Comparison of ENCODE assay signal across 9 mouse cellular contexts in the genomic region with DNA sequence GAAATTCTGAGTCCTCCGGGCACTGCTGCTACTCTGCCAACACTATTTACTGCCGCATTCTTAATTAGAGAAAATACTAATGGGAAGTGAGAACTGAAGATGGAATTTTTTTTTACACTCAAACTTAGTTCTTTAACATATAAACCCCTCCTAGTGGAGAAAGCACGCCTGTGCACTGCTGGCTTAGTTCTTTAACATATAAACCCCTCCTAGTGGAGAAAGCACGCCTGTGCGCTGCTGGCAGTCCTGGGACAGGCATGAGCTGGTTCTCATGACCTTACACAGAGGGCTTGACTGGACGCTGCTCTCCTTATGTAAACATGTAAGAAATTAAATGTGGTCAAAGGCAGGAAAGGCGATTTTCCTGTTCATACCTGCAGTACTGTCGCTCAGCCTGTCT. TPM values are rescaled to one million over a fixed set of nuclear protein-coding genes. Genes with fewer than 3 reads are reported as not detected.
DNase-seq lines count a peak whose midpoint lies in the region; ATAC-seq lines count a peak whose summit lies in the region.
"Had no signal": no experiment of that assay in that cellular context is flagged by ENCODE, and none has a peak within 500 bp of the region (broad histone marks: within the 10 kb centered on the region; RNA-seq: fewer than 3 reads in every experiment).

No protein-coding gene starts in this region.

- H3K9me3 ChIP-seq in hindbrain, embryonic 10.5 days, result no peaks in the 10 kb centered on the region
- H3K9me3 ChIP-seq in hindbrain, embryonic 12.5 days (replicated peaks), result no peaks in the 10 kb centered on the region
- no peaks in the 10 kb centered on the region for H3K9me3 ChIP-seq in forebrain, embryonic 15.5 days
- H3K9me3 ChIP-seq in intestine, embryonic 16.5 days (ENCODE audit: control insufficient read depth, low read length), result no peaks in the 10 kb centered on the region
- H3K9me3 ChIP-seq in liver, embryonic 16.5 days (replicated peaks; ENCODE audit: control insufficient read depth, low read length), result no peaks in the 10 kb centered on the region
- no peaks in the 10 kb centered on the region for H3K9me3 ChIP-seq in neural tube, embryonic 11.5 days (ENCODE audit: control insufficient read depth, low read length)
- H3K9me3 ChIP-seq: megakaryocyte, embryonic 14.5 days had no signal

- 54% methylated on average over 8 of the region's 8 CpGs for whole genome bisulfite sequencing in hindbrain, embryonic 10.5 days
- WGBS in hindbrain, embryonic 12.5 days, result 58% methylated on average over 8 of the region's 8 CpGs
- WGBS in forebrain, embryonic 15.5 days, result 49% methylated on average over 8 of the region's 8 CpGs
- 42% methylated on average over 8 of the region's 8 CpGs for WGBS in intestine, embryonic 16.5 days
- 38% methylated on average over 8 of the region's 8 CpGs for WGBS in liver, embryonic 16.5 days (ENCODE audit: insufficient replicate concordance)
- 62% methylated on average over 8 of the region's 8 CpGs for WGBS in neural tube, embryonic 11.5 days

- peak; percentile 58 for DNase-seq in hindbrain, embryonic 10.5 days (ENCODE audit: low spot score)
- DNase-seq in adrenal gland, adult 8-10 months, result peak; percentile 19
- DNase-seq in neural tube, embryonic 11.5 days (ENCODE audit: low spot score), result peak; percentile 51
- peak; percentile 9 to 12 for DNase-seq in thymus, adult 18-20 months

- no peak overlapping the region for H3K9ac ChIP-seq in hindbrain, embryonic 12.5 days
- no peak overlapping the region for H3K9ac ChIP-seq in forebrain, embryonic 15.5 days (replicated peaks)
- H3K9ac ChIP-seq in intestine, embryonic 16.5 days (ENCODE audit: low read depth, low read length), result no peak overlapping the region
- H3K9ac ChIP-seq in liver, embryonic 16.5 days (ENCODE audit: low read depth, low read length), result no peak overlapping the region
- H3K9ac ChIP-seq in neural tube, embryonic 11.5 days (ENCODE audit: low read length), result no peak overlapping the region

- H3K27me3 ChIP-seq in hindbrain, embryonic 10.5 days (ENCODE audit: insufficient read depth, poor library complexity, severe bottlenecking), result no peaks in the 10 kb centered on the region
- no peaks in the 10 kb centered on the region for H3K27me3 ChIP-seq in hindbrain, embryonic 12.5 days
- no peaks in the 10 kb centered on the region for H3K27me3 ChIP-seq in forebrain, embryonic 15.5 days
- no peaks in the 10 kb centered on the region for H3K27me3 ChIP-seq in intestine, embryonic 16.5 days (replicated peaks; ENCODE audit: control insufficient read depth, insufficient read depth, low read length)
- H3K27me3 ChIP-seq in liver, embryonic 16.5 days (ENCODE audit: control insufficient read depth, insufficient read depth, low read depth, low read length), result no peaks in the 10 kb centered on the region
- H3K27me3 ChIP-seq in neural tube, embryonic 11.5 days (ENCODE audit: control insufficient read depth, insufficient read depth, low read length), result no peaks in the 10 kb centered on the region
- H3K27me3 ChIP-seq: megakaryocyte, embryonic 14.5 days had no signal

- H3K4me2 ChIP-seq in hindbrain, embryonic 12.5 days (replicated peaks), result no peak overlapping the region
- no peak overlapping the region for H3K4me2 ChIP-seq in forebrain, embryonic 15.5 days (replicated peaks)
- H3K4me2 ChIP-seq in intestine, embryonic 16.5 days (ENCODE audit: low read depth, low read length), result no peak overlapping the region
- H3K4me2 ChIP-seq in liver, embryonic 16.5 days (ENCODE audit: low read depth, low read length), result no peak overlapping the region
- H3K4me2 ChIP-seq in neural tube, embryonic 11.5 days (ENCODE audit: low read depth), result no peak overlapping the region

- no peak overlapping the region for H3K4me3 ChIP-seq in hindbrain, embryonic 10.5 days
- no peak overlapping the region for H3K4me3 ChIP-seq in hindbrain, embryonic 12.5 days
- H3K4me3 ChIP-seq in forebrain, embryonic 15.5 days, result no peak overlapping the region
- no peak overlapping the region for H3K4me3 ChIP-seq in intestine, embryonic 16.5 days (ENCODE audit: low read length)
- no peak overlapping the region for H3K4me3 ChIP-seq in liver, embryonic 16.5 days (ENCODE audit: low read depth, low read length)
- no peak overlapping the region for H3K4me3 ChIP-seq in neural tube, embryonic 11.5 days (ENCODE audit: low read depth, low read length)
- H3K4me3 ChIP-seq: megakaryocyte, embryonic 14.5 days had no signal

- H3K36me3 ChIP-seq in hindbrain, embryonic 10.5 days, result peaks cover 67% of the 10 kb centered on the region
- peaks cover 16% of the 10 kb centered on the region for H3K36me3 ChIP-seq in hindbrain, embryonic 12.5 days
- 0 out of 2 replicates have a peak, but pooled peaks cover 3% of the 10 kb centered on the region for H3K36me3 ChIP-seq in forebrain, embryonic 15.5 days
- H3K36me3 ChIP-seq in intestine, embryonic 16.5 days (ENCODE audit: control insufficient read depth, insufficient read depth, low read length), result no peaks in the 10 kb centered on the region
- no peaks in the 10 kb centered on the region for H3K36me3 ChIP-seq in liver, embryonic 16.5 days (ENCODE audit: control insufficient read depth, insufficient read depth)
- peaks cover 4% of the 10 kb centered on the region; the same call in 1 of the 2 replicates for H3K36me3 ChIP-seq in neural tube, embryonic 11.5 days (ENCODE audit: control insufficient read depth, insufficient read depth, low read length)

- no peak for ATAC-seq in hindbrain, embryonic 12.5 days (ENCODE audit: low FRiP score)
- ATAC-seq in forebrain, embryonic 15.5 days (replicated peaks), result peak; percentile 86
- ATAC-seq in intestine, embryonic 16.5 days, result peak; percentile 80
- ATAC-seq in liver, embryonic 16.5 days (ENCODE audit: low read depth), result peak; percentile 74
- peak; percentile 72; the same call in 1 of the 2 replicates for ATAC-seq in neural tube, embryonic 11.5 days (ENCODE audit: insufficient read depth, low FRiP score, low TSS enrichment)

- H3K27ac ChIP-seq in hindbrain, embryonic 10.5 days, result no peak overlapping the region
- no peak overlapping the region for H3K27ac ChIP-seq in hindbrain, embryonic 12.5 days
- H3K27ac ChIP-seq in forebrain, embryonic 15.5 days (replicated peaks), result no peak overlapping the region
- H3K27ac ChIP-seq in intestine, embryonic 16.5 days (ENCODE audit: low read length), result no peak overlapping the region
- H3K27ac ChIP-seq in liver, embryonic 16.5 days (ENCODE audit: low read length), result no peak overlapping the region
- H3K27ac ChIP-seq in neural tube, embryonic 11.5 days (ENCODE audit: low read depth, low read length), result no peak overlapping the region

- no peaks in the 10 kb centered on the region for H3K4me1 ChIP-seq in hindbrain, embryonic 10.5 days (replicated peaks)
- no peaks in the 10 kb centered on the region for H3K4me1 ChIP-seq in hindbrain, embryonic 12.5 days
- no peaks in the 10 kb centered on the region for H3K4me1 ChIP-seq in forebrain, embryonic 15.5 days
- no peaks in the 10 kb centered on the region for H3K4me1 ChIP-seq in intestine, embryonic 16.5 days (ENCODE audit: control insufficient read depth, insufficient read depth, low read length)
- H3K4me1 ChIP-seq in liver, embryonic 16.5 days (ENCODE audit: control insufficient read depth, low read depth, low read length), result no peaks in the 10 kb centered on the region
- no peaks in the 10 kb centered on the region for H3K4me1 ChIP-seq in neural tube, embryonic 11.5 days (ENCODE audit: control insufficient read depth, insufficient read depth, low read length)
- H3K4me1 ChIP-seq: megakaryocyte, embryonic 14.5 days had no signal

RNA-seq across cellular contexts. Expression of a gene that starts 24.9 kb away (rescaled TPM):
- polyA plus RNA-seq in hindbrain, embryonic 10.5 days (2016; fragmentation: Nextera tagmentation; extraction: Ambion mirVana), result not detected in 2 replicates
- not detected in 2 replicates for polyA plus RNA-seq in hindbrain, embryonic 12.5 days (2016; fragmentation: Nextera tagmentation; extraction: Ambion mirVana)
- not detected for total RNA-seq in adrenal gland, adult 8-10 months (2022)
- not detected in 2 replicates for polyA plus RNA-seq in forebrain, embryonic 15.5 days (2015; fragmentation: Nextera tagmentation; extraction: Ambion mirVana)
- polyA plus RNA-seq in intestine, embryonic 16.5 days (2015; fragmentation: Nextera tagmentation; extraction: Ambion mirVana), result not detected in 2 replicates
- not detected in 2 replicates for polyA plus RNA-seq in liver, embryonic 16.5 days (2015; fragmentation: Nextera tagmentation; extraction: Ambion mirVana)
- polyA plus RNA-seq in neural tube, embryonic 11.5 days (2014; fragmentation: Nextera tagmentation; extraction: Ambion mirVana), result not detected in 2 replicates
